ENCODE assay signal across 8 mouse cellular contexts in the genomic region with DNA sequence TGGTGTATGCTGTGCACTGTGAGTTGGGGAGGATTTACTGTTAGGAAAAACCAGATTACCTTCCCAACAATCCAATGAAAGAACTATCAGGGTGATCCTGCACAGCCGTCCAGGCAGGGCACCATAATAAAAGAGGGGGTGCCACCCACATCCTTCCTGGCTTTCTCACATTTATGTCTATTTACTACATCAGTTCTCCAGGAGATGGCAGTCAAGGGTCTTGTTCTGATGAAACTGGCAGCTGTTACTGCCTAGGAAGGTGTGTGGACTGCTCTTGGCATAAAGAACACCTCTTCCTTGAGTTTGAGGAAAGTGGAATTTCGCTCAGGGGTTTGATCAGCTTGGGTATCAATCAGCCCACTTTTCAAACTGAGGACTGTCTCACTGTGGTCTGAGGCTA. TPM values are rescaled to one million over a fixed set of nuclear protein-coding genes. Genes with fewer than 3 reads are reported as not detected.
A peak's percentile ranks its signal among the peaks of the same experiment; 100 is the strongest.
DNase-seq lines count a peak whose midpoint lies in the region.

No protein-coding gene starts in this region.

- no peaks in the 10 kb centered on the region for H3K4me1 ChIP-seq in heart, embryonic 10.5 days

- no peak overlapping the region for H3K27ac ChIP-seq in heart, embryonic 10.5 days

- 22% methylated on average over 2 of the region's 2 CpGs for WGBS in heart, embryonic 10.5 days

- peaks cover 24% of the 10 kb centered on the region for H3K27me3 ChIP-seq in heart, embryonic 10.5 days (ENCODE audit: insufficient read depth, poor library complexity, severe bottlenecking)

- peak; percentile 89 for DNase-seq in heart, adult 11 months
- DNase-seq in heart, embryonic 10.5 days (ENCODE audit: low spot score), result no peak
- DNase-seq in ovary, postnatal 14 days (ENCODE audit: low spot score), result peak; percentile 15
- no peak for DNase-seq in ovary, postnatal 36 days (ENCODE audit: low spot score)
- DNase-seq in embryo, embryonic 10.5 days (ENCODE audit: low spot score), result peak; percentile 77
- peak; percentile 73 for DNase-seq in lung, postnatal 36 days
- DNase-seq in cerebellum, adult 11 months, result no peak
- DNase-seq in testis, postnatal 10 days (ENCODE audit: low spot score), result no peak

- no peak overlapping the region for H3K4me3 ChIP-seq in heart, embryonic 10.5 days

- no peaks in the 10 kb centered on the region for H3K36me3 ChIP-seq in heart, embryonic 10.5 days

- H3K9me3 ChIP-seq in heart, embryonic 10.5 days, result no peaks in the 10 kb centered on the region

RNA-seq across cellular contexts. Expression of gene Tbx5, which starts 54.6 kb away (rescaled TPM):
- polyA plus RNA-seq in heart, embryonic 10.5 days (2016; fragmentation: Nextera tagmentation; extraction: Ambion mirVana), result 41.9 and 44.2 TPM in 2 replicates

Comparison
In these comparisons a context has a peak if more than half of its experiments do, and no peak if none do; other contexts are left out.
1. DNase-seq: peak in heart, adult 11 months (single experiment), ovary, postnatal 14 days (single experiment), embryo, embryonic 10.5 days (single experiment) and lung, postnatal 36 days (single experiment); none in heart, embryonic 10.5 days (single experiment), ovary, postnatal 36 days (single experiment), cerebellum, adult 11 months (single experiment) and testis, postnatal 10 days (single experiment).